Mouse (Mus musculus) thymus, postnatal 36 days (tissue): ENCODE measurements at regions not wholly inside any gene's neighbourhood (a gene's known extent, or its start where the extent isn't known, plus 50 kb on each side); places are given as distances from the start of the nearest gene placed in this dataset.

Experiments used
- DNase-seq, 2 experiments: peaks; one replicate each; pipeline ENCODE4 v3.0.0; 2022; ENCODE audit warnings: mixed read lengths in 2 of 2

- DNase-seq: no peak
Observed at GRCm38 (mm10) chr6:147755750-147756523, 280.3 kb downstream of the Ccdc91 start.

DNA sequence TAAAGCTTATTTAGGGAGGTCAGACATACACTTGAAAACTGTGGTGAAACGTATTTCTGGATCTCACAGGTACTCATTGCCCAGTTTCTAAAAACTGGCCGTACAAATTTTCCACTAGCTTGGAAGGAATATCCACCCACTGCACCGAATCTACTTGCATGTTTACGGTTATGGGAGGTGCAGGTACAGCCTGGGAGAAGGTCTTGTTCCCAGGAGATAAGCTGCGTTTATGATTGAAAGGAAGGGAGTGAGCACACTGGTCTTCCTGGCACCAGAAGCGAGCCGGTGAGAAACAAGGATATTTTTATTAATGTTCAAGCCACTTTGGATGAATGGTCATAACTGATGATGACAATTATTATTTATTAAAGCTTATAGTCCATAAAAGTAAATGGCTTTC, 283.9 kb downstream of the Ccdc91 start:
- DNase-seq: no peak

DNA sequence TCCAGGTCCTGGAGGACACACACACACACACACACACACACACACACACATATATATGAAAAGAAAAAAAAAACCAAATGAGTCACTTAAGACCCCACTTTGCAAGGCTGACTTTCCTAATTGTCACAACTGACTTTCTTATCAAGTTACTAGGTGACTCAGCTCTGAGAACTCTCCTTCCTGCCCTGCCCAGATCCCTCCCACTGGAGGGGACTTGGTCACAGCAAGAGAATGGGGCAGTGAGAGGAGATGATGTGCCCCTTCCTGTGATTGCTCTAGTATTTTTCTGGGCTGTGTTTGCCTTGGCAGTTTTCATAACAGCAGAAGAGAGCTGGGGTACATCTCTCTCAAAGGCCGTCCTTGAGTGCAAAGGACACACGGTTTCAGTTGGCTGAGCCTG, 284.5 kb downstream of the Ccdc91 start:
- DNase-seq: no peak

- DNase-seq: no peak
Observed at GRCm38 (mm10) chr6:147765241-147765640, 281.8 kb upstream of the Far2 start.

DNA sequence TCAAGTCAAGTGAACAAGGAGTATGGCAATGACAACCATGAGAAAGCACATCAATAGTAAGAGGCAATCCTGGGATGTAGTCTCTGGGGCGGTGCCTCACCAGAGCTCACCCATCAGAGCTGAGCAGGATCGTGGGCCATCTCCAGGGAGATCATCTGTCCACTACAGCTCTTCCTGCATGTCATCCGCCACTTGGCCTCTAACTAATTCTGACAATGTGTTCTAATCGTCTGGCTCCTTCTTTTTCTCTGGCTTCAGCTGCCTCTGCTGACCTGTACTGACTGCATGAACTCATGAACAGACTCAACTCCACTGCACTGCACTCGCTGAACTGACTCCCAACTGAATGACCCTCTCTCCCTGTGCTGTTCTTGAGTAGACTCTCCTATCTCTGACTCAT, 277.9 kb upstream of the Far2 start:
- no peak for DNase-seq

GRCm38 (mm10) chr6:147770034-147770433, 277.0 kb upstream of the Far2 start:
- no peak for DNase-seq

GRCm38 (mm10) chr6:147771411-147771810, 275.6 kb upstream of the Far2 start:
- DNase-seq: no peak

DNA sequence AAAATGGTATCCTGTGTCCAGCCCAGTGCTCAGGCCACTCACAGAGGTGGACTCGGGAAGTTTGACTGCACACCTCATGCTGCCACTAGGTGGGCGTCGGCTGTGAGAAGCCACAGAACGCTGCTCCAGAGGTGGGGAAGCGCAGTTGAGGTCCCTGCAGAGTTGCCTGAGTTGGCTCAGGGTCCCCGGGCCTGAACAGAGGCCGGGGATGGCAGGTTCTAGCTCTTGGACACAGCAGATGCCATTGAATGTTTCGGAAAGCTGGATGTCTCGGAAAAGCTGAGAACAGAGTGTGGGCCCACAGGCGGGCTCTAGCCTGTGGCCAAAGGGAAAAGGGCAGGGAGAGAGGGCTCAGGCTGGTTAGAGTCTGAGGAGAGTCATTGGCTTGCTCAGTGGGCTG, 273.2 kb upstream of the Far2 start:
- DNase-seq: no peak

DNA sequence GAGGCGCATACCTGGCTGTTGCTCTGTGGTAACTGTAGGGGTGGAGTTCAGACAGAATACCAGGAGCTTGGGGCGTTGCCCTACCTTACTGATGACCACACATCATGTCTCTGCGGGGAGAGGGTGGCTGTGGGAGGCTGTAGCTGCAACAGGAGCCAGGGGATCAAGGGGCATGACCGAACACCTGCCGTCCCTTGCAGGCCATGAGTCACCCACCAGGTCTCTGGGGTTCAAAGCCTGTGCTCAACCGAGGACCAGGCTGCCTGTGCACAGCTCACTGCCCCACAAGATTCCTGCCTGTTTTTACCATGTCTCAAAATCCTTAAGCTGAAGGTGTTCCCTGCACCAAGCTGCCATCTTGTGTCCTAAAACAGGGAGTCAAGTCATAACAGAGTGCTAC, 272.4 kb upstream of the Far2 start:
- no peak for DNase-seq

DNA sequence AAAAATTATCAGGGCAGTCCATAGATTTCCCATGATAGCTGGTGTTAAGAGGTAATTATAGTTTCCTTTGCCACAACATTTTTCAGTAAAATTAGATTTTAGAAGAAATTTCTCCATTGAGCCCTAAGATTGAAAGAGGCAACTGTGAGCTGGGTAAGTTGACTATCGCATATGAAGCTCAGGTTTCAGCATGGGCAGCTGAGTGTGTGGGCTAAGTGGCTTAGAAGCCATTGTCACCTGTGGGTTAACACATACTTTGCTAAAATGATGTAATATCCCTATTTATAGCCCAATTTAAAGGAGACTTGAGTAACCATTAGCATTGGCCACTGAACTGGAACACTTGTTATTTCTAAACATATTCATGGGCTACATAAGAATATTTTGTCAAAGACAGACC, 267.6 kb upstream of the Far2 start:
- DNase-seq: no peak

- DNase-seq: no peak
Observed at GRCm38 (mm10) chr6:147784249-147784648, 262.8 kb upstream of the Far2 start.

DNA sequence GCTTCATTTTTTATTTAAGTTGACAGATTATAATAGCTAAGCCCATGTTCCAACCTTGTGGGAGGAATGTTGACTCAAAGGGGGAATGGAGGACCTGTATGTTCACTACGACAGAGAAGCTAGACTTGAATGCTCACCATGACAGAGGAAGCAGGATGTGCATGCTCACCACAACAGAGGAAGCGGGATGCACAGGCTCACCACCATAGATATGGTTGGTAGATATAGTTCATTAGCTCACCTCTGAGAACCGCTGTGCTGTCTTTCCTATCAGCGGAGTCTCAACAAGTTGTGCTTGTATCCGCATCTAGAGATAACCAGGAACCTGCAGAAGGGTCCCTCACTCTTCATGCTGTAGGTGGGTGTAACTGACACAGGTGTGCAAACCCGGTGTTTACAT, 262.2 kb upstream of the Far2 start:
- no peak for DNase-seq

DNA sequence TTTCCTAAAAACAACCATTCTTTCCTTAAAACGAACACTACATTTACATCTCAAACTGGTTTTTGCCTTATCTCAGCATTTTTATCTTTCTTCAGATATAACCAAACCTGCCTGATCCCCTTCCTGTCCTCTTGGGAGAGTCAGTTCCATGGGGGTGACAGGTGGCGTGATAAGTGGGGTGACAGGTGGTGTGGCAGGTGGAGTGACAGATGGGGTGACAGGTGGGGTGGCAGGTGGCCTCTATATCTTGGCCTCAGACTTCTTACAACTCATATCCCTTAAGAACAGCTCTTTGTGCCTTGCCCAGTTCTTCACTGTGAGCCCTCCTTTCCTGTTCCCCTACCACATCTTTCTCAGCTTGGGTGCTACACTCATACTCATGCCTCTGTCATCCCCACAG, 259.0 kb upstream of the Far2 start:
- no peak for DNase-seq

DNA sequence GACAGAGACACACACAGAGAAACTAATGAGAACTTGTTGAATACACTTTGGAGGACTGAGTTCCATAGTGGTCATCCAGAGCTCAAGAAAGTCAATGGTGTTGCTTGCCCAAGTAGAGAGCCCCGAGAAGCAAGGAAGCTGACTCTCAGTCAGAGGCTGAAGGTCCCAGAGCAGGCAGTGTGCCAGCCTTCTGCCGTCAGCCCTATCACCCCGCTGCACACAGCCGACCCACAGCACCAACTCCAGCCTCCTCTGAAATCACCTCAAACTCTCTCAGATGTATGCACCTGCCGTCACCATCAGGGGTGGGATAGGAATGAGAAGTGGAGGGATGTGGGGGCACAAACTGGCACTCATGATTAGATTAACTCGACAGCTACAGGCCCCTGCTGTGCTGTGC, 257.9 kb upstream of the Far2 start:
- DNase-seq: no peak

GRCm38 (mm10) chr6:147793811-147794210, 253.2 kb upstream of the Far2 start:
- no peak for DNase-seq

DNA sequence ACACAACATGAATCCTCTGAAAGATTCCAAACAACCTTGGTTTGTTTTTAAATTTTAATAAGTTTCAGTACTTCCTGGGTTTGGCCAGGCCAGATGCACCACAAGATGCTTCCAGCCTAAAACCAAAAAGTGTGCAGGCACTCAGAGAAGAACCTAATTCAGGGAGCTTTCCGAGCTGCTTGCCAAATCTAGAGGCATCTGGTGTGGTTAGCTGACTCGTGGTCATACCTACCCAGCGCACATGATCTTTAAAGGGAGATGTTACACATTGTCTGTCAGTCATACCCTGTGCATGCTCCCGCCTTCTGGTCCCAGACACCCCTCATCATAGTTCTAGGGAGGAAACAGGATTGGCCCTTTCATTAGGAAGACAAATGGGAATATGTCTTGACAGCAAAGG, 252.7 kb upstream of the Far2 start:
- DNase-seq: no peak

GRCm38 (mm10) chr6:147799009-147799727, 247.9 kb upstream of the Far2 start:
- no peak for DNase-seq

- DNase-seq: no peak
Observed at GRCm38 (mm10) chr6:147799861-147800260, 247.2 kb upstream of the Far2 start.

GRCm38 (mm10) chr6:147800846-147801245, 246.2 kb upstream of the Far2 start:
- DNase-seq: no peak

DNA sequence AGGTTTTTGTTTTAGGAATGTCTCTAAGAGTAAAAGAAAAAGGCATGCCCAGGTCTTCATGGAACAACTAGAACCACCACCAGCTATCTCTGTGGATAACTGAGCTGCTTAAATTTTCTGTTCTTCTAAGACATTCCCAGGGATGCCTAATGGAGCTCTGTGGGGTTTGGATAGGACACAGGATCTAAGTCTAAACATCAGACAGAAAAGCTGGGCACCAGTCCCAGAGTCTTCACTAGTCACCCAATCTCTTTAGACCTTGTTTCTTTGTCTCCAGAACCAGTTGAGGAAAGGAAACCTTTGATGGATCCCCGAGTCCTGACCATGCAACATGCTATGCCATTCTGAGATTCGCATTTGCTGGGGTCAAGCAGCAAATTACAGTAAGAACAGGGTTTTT, 243.2 kb upstream of the Far2 start:
- no peak for DNase-seq

GRCm38 (mm10) chr6:147810710-147811109, 236.3 kb upstream of the Far2 start:
- DNase-seq: peak; percentile 2 to 8

- no peak for DNase-seq
Observed at GRCm38 (mm10) chr6:147816861-147817260, 230.2 kb upstream of the Far2 start.

DNA sequence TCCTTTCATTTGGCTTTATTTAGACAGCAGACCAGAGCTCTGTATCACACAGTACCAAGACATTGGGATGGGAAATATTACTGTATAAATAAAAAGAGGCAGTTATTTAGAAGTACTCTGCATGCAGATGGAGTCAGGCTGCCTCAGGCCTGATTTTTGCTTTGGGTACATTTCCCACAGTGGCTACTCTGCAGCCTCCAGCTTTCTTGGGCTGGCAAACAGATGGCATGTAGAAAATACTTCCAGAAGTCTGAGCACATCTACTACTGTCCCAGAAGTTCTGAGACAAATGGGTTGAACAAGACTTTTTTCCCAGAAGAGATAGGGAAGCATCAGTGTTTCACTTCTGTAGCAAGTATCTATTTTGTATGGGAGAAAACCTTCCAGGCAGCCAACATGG, 229.8 kb upstream of the Far2 start:
- no peak for DNase-seq

GRCm38 (mm10) chr6:147822215-147822614, 224.8 kb upstream of the Far2 start:
- DNase-seq: no peak

- no peak for DNase-seq
Observed at GRCm38 (mm10) chr6:147832521-147832920, 214.5 kb upstream of the Far2 start.
